Mouse (Mus musculus) left cerebral cortex, adult 2 months (tissue): ENCODE measurements around the gene Pih1h3b. TPM values are rescaled to one million over a fixed set of nuclear protein-coding genes. Genes with fewer than 3 reads are reported as not detected.

Experiments used
- DNase-seq, 2 experiments: peaks; one replicate each; pipeline ENCODE4 v3.0.0; 2021 to 2022; ENCODE audit warnings: low spot score in 2 of 2, mixed read lengths in 1 of 2; ENCODE audit errors: extremely low spot score in 1 of 2
- H3K27ac ChIP-seq: fragments of 200-600 bp; 2 replicates; pipeline ENCODE4 v1.8.1; 2022
- H3K4me3 ChIP-seq: fragments of 200-600 bp; 2 replicates; pipeline ENCODE4 v1.8.1; 2022
- CTCF ChIP-seq: fragments of 200-600 bp; IDR thresholded peaks from 2 replicates; pipeline ENCODE4 v1.8.1; 2022; ENCODE audit warnings: antibody characterized with exemption, mild to moderate bottlenecking, moderate library complexity
- intact Hi-C: fragments of 180-260 bp; cut with DNase I; formaldehyde crosslinking; loops from one replicate; pipeline ENCODE4 v1.15.1; 2025
- long read RNA-seq, 2 experiments: library from polyadenylated mRNA; stranded (forward); transcript quantifications; one replicate each; pipeline ENCODE4 v2.0.0; 2021; ENCODE audit warnings: borderline mapping rate in 2 of 2
- total RNA-seq, 2 experiments: library from RNA; stranded (reverse); gene quantifications; 2 replicates each; pipeline ENCODE4 v1.2.3; 2021

Pih1h3b gene
- not detected for total RNA-seq
- long read RNA-seq, experiment 1, result 0 reads
- long read RNA-seq, experiment 2, result 0 reads

DNA sequence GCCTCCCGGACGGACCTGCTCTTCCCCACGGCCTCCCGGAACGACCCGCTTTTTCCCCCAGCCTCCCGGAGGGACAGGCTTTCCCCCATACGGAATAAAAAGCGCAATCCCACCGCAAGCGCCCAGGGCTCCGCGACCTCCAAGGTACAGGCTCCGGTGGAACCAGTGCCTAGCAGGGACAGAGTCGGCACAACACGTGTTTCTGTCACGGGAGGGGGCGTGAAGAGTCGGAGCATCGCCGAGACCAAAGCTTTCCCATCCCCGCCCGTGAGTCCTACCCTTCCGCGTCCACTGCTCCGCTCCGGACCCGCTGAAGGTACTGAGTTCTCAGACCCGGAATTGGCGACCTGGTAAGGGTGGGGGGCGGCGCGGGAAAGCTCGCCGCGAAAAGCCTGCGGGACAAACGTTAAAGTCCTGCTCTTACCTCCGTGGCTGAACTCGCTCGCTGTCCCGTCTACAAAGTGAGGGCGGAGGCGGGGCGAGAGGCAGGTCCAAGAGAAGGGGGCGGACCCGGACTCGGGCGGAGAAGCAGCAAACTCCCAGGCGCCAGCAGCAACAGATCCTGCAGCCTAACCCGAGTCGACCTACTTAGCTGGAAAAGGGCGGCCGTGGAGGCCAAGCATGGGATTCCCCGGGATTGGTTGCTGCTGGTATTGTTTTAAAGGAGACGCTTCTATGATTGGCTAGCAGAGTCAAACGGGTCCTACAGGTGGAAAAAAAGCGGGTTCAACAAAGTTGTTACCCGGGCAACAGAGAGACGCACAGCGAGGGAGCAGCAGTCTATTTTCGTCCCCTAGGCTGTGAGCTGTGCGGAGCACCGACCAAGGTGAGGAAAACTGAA is at the start of gene Pih1h3b, which contains the start of gene Nup62cl:
Gene Pih1h3b (plus strand): TSS at position 745 of the 841 bp plus-strand sequence.
Gene Nup62cl (minus strand): TSS at position 578 of the 841 bp plus-strand sequence.
- no peak for TF ChIP-seq CTCF
- DNase-seq, result peak in 1 of 2 experiments; percentile 7
- Histone ChIP-seq H3K27ac (no peak within 1 kb of the TSS), H3K4me3 (peak within 1 kb of the TSS; percentile 25; the same call in 1 of the 2 replicates)
- intact Hi-C loops, result no loop called here

DNA sequence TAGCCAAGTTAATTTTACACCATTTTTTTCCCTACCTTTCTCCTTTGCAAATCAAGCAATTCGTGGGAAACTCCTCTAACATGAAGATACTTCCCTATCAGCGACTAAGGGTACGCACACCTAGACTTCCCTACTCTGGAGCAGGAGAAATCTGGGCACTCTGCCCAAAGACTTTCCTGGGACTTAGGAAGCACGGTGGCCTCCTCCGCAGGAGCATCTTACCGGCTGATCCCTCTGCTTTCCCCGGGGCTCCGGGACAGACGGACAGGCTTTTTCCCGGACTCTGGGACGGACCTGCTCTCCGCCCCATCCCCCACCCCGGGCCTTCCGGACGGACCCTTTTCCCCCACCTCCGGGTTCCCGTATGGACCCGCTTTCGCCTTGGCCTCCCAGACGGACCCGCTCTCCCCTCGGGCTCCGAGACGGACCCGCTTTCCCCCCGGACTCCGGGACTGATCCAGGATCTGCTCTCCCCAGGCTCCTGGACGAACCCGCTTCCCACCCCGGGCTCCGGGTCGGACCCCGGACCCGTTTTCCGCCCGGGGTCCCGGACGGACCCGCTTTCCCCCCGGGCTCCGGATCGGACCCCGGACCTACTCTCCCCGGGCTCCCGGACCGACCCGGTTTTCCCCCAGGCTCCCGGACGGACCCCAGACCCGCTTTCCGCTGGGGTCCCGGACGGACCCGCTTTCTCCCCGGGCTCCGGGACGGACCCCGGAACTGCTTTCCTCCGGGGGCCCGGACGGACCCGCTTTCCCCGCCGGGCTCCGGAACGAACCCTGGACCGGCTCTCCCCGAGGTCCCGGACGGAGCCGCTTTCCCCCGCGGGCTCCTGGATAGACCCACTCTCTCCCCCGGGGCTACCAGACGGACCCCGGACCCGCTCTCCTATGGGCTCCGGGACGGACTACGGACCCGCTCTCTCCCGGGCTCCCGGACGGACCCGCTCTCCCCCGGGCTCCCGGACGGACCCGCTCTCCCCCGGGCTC is 1.5 kb upstream of the Pih1h3b start:
- TF ChIP-seq CTCF, result no peak
- Histone ChIP-seq H3K27ac (no peak overlapping the region), H3K4me3 (no peak overlapping the region)
- intact Hi-C loops, result no loop called here
- DNase-seq, result no peak

DNA sequence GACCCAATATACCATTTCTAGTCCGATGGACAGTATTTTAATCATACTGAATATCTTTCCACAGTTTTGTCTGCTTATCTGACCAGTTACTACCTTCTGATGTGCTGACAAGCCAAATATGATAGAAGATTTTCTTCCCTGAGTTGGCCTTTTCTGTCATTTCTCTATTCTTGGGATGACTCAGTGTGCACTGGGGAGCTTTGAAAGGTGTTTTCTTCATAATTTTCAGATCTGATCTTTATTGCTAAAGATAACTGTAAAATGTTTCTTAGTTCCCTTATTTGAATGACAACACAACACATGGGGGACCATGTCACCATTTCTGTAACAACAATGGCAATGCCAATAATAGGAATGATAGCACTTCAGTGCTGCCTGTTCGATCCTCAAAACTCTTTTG is 19.9 kb downstream of the Pih1h3b start:
- no peak overlapping the region for H3K4me3 ChIP-seq
- DNase-seq, result no peak
- H3K27ac ChIP-seq, result no peak overlapping the region
- TF ChIP-seq CTCF, result no peak
- intact Hi-C loops, result no loop called here

DNA sequence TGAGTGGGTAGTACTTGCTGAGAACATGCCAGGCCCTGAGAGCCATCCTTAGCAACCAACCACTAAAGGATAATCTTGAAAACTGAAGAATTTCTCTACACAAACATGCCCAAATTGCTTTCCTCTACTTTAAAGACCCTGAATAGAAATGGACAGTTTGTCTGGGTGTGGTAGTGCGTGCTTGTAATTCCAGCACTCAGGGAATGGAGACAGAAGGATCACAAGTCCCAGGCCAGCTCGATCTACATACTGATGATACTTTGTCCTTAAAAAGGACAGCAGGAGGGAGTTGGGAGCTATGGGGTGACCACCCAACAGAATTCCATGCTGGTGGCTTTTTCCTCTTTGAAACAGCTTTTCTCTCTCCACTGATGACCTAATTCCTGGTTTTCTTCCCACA is 31.4 kb downstream of the Pih1h3b start:
- no peak overlapping the region for H3K4me3 ChIP-seq
- TF ChIP-seq CTCF, result no peak
- no peak for DNase-seq
- no peak overlapping the region for H3K27ac ChIP-seq
- intact Hi-C loops, result no loop called here

Other genes with a start within 250 kb of the Pih1h3b start
- gene Morc4, start 191.2 kb upstream of the Pih1h3b start, total RNA-seq, result 1 to 10 TPM; 3.2 to 4.8 TPM
- gene Rbm41, start 64.3 kb upstream of the Pih1h3b start, total RNA-seq, result 1 to 10 TPM; 8.4 to 9.2 TPM
- under 1 TPM in 1 of 2 experiments, not detected in 1; 0.37 TPM for gene Nup62cl, start 167 bp upstream of the Pih1h3b start, total RNA-seq